Mouse (Mus musculus) midbrain, embryonic 14.5 days (tissue): ENCODE measurements around the gene Vmn1r210. TPM values are rescaled to one million over a fixed set of nuclear protein-coding genes. Genes with fewer than 3 reads are reported as not detected.
"Not testable (repeated sequence)": the region's sequence is repeated elsewhere in the genome, so short reads cannot be mapped to it uniquely, and the experiment has no call there.

Source experiments
- ATAC-seq: fragments of 200-750 bp; cut with Nextera tagmentation; 2 replicates; pipeline ENCODE4 v1.8.0; 2017; ENCODE audit warnings: moderate number of reproducible peaks, moderate library complexity; ENCODE audit not compliant: low FRiP score, low TSS enrichment
- DNase-seq: peaks from one replicate; pipeline ENCODE4 v3.0.0-alpha.2; 2015
- H3K27ac ChIP-seq: fragments of 300-500 bp; sonication (generic); replicated peaks from 2 replicates; pipeline ENCODE4 v1.5.1; 2014; ENCODE audit warnings: mild to moderate bottlenecking, low read depth, low read length, moderate library complexity
- H3K27me3 ChIP-seq: fragments of 300-500 bp; sonication (generic); 2 replicates; pipeline ENCODE4 v1.6.1; 2014; ENCODE audit warnings: low read length, control low read depth, mixed read lengths; ENCODE audit not compliant: control insufficient read depth, insufficient read depth
- H3K36me3 ChIP-seq: fragments of 300-500 bp; sonication (generic); 2 replicates; pipeline ENCODE4 v1.6.1; 2014; ENCODE audit warnings: low read length, control low read depth; ENCODE audit not compliant: control insufficient read depth, insufficient read depth
- H3K4me1 ChIP-seq: fragments of 300-500 bp; sonication (generic); 2 replicates; pipeline ENCODE4 v1.6.1; 2014; ENCODE audit warnings: mild to moderate bottlenecking, antibody characterized with exemption, low read length, control low read depth; ENCODE audit not compliant: control insufficient read depth, insufficient read depth
- H3K4me2 ChIP-seq: fragments of 300-500 bp; sonication (generic); 2 replicates; pipeline ENCODE4 v1.6.1; 2014; ENCODE audit warnings: mild to moderate bottlenecking, low read length, moderate library complexity
- H3K4me3 ChIP-seq: fragments of 300-500 bp; sonication (generic); replicated peaks from 2 replicates; pipeline ENCODE4 v1.5.1; 2014; ENCODE audit warnings: low read depth, low read length
- H3K9ac ChIP-seq: fragments of 300-500 bp; sonication (generic); replicated peaks from 2 replicates; pipeline ENCODE4 v1.6.1; 2014; ENCODE audit warnings: mild to moderate bottlenecking, low read length, moderate library complexity
- H3K9me3 ChIP-seq: fragments of 300-500 bp; sonication (generic); 2 replicates; pipeline ENCODE4 v1.6.1; 2016; ENCODE audit warnings: low read length, control low read depth, mixed read lengths; ENCODE audit not compliant: control insufficient read depth
- WGBS: fragments of 180-500 bp; shearing (Covaris S2); extraction: QIAGEN DNeasy Blood & Tissue Kit; methylation state at CpG from one replicate; pipeline ENCODE4 v1.1.7; 2014; 5-methylcytosine and 5-hydroxymethylcytosine counted together
- polyA plus RNA-seq: library from polyadenylated mRNA; unstranded; fragments of >200 nt; fragmentation: Nextera tagmentation; extraction: Ambion mirVana; gene quantifications from 2 replicates; pipeline ENCODE4 v1.2.1, GENCODE M21; 2014

Vmn1r210 gene
- polyA plus RNA-seq, result not detected in 2 replicates

DNA sequence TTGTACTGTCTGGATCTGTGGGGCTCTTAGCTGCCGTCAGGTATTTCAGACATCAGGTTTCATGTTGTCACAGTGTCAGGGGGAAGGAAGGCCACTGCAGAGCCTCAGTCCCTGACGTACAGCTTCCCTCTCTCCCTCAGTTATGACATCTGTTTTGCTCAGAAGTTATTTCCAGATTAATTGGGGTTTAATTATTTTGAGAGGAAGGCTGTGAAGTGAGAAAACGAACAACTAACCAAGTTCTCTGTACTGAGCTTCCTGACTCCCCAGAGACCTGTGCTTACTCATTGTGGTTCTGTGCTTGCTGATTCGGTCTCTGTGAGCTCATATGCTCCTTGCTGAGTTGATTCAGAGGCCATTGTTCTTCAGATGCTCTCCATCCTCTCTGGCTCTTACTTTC is at the start of gene Vmn1r210:
Gene Vmn1r210, minus strand, starts transcription at position 101 of the 400 bp plus-strand sequence.
- H3K36me3 ChIP-seq, result no peaks in the 10 kb centered on the region
- H3K27me3 ChIP-seq, result no peaks in the 10 kb centered on the region
- no peaks in the 10 kb centered on the region for H3K9me3 ChIP-seq
- no peak for DNase-seq
- H3K4me2 ChIP-seq, result no peak within 1 kb of the TSS
- no peak within 1 kb of the TSS for H3K4me3 ChIP-seq
- no peak within 1 kb of the TSS for H3K9ac ChIP-seq
- no peak within 1 kb of the TSS for H3K27ac ChIP-seq
- WGBS, result 66% methylated on average over 4 of the region's 4 CpGs
- no peaks in the 10 kb centered on the region for H3K4me1 ChIP-seq
- ATAC-seq, result no peak

DNA sequence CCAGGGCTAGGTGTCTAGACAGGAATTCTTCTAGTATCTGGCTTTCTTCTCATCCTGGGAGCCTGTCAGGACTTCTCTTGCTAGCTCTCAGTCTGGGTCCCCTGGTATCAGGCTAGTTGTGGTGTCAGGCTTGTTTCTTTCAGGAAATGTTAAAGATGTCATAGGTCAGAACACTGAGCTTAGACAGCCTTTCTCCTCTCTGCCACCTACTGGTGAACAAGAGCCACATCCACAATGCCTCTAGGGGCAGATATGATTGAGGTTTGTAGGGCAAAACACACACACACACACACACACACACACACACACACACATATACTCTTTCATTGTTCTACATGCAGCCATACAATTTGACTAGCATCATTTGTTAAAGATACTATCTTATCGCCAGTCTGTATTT is 48.1 kb upstream of the Vmn1r210 start:
- Histone ChIP-seq H3K36me3 (no peaks in the 10 kb centered on the region), H3K27ac (no peak overlapping the region), H3K4me1 (no peaks in the 10 kb centered on the region), H3K27me3 (no peaks in the 10 kb centered on the region), H3K9me3 (no peaks in the 10 kb centered on the region), H3K4me2 (no peak overlapping the region), H3K9ac (no peak overlapping the region), H3K4me3 (no peak overlapping the region)
- 94% methylated on average over 1 of the region's 1 CpGs for WGBS
- ATAC-seq (no peak), DNase-seq (no peak)

GRCm38 (mm10) chr13:22857461-22857860 is 26.3 kb upstream of the Vmn1r210 start, which contains the start of gene Vmn1r211:
TSS of gene Vmn1r211 (minus strand) at chr13:22857561.
- 86% methylated on average over 1 of the region's 1 CpGs for WGBS
- Histone ChIP-seq H3K4me1 (no peaks in the 10 kb centered on the region), H3K4me3 (no peak within 1 kb of the TSS), H3K27ac (no peak within 1 kb of the TSS), H3K4me2 (no peak within 1 kb of the TSS), H3K36me3 (no peaks in the 10 kb centered on the region), H3K9ac (no peak within 1 kb of the TSS), H3K9me3 (no peaks in the 10 kb centered on the region), H3K27me3 (no peaks in the 10 kb centered on the region)
- ATAC-seq (no peak), DNase-seq (no peak)

DNA sequence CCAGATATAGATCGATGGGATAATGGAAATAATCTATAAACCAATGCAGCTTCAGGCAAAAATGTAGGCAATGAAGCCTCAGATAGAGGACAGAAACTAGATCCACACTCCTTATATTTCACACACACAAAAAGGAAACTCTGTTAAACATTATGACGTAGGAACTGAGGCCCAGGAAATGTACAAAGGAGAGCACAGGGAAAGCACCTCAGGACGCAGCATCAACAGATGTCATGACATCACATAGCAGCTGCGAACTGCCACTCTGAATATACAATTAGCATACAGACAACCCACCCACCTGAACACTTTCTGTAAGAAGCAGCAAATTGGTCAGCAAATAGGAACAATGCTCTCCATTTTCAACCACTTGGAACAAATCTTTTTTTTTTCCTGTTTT is 23.6 kb upstream of the Vmn1r210 start:
- no peaks in the 10 kb centered on the region for H3K27me3 ChIP-seq
- no peak overlapping the region for H3K4me3 ChIP-seq
- ATAC-seq, result no peak
- no peak overlapping the region for H3K9ac ChIP-seq
- no peak overlapping the region for H3K27ac ChIP-seq
- no peak overlapping the region for H3K4me2 ChIP-seq
- H3K9me3 ChIP-seq, result no peaks in the 10 kb centered on the region
- no peaks in the 10 kb centered on the region for H3K4me1 ChIP-seq
- WGBS, result 73% methylated on average over 4 of the region's 4 CpGs
- H3K36me3 ChIP-seq, result no peaks in the 10 kb centered on the region
- no peak for DNase-seq

DNA sequence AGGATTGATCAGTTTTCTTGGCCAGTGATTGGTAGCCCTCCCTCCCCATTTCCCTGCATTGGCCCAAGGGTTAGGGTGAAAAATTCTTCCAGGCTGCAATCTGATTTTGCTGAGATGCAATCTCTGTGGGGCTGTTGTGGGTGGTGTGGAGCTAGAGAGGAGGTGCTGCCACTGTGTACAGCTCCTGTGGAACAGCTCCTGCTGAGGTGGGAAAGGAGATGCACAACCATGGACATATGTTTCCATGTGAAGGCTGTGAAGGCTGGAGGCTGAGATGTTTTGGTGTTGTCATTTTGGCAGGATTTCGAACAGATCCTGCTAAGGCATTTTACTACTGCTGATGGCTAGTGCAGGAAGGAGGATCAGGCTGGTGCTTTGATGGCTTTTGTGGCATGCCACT is 15.7 kb upstream of the Vmn1r210 start:
- no peak overlapping the region for H3K4me2 ChIP-seq
- WGBS, result 80% methylated on average over 1 of the region's 1 CpGs
- H3K27me3 ChIP-seq, result no peaks in the 10 kb centered on the region
- ATAC-seq, result no peak
- no peaks in the 10 kb centered on the region for H3K36me3 ChIP-seq
- DNase-seq, result no peak
- no peaks in the 10 kb centered on the region for H3K9me3 ChIP-seq
- no peak overlapping the region for H3K27ac ChIP-seq
- no peaks in the 10 kb centered on the region for H3K4me1 ChIP-seq
- H3K4me3 ChIP-seq, result no peak overlapping the region
- H3K9ac ChIP-seq, result no peak overlapping the region

DNA sequence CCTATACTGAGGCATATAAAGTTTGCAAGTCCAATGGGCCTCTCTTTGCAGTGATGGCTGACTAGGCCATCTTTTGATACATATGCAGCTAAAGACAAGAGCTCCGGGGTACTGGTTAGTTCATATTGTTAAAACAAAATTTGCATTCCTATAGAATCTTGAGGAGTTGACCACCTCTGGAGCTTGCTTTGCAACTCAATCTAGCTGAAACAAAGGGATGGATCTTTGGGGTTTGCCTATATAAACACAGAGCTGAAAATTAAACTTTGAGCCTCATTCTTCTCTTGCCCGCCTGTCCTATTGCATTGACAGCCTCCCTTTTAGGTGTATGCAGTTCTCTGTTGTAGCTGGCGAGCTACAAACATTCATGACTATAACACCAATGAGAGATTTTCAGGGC is 13.2 kb upstream of the Vmn1r210 start:
- H3K4me2 ChIP-seq, H3K36me3 ChIP-seq: not testable (repeated sequence)
- 40% methylated on average over 3 of the region's 3 CpGs for WGBS

DNA sequence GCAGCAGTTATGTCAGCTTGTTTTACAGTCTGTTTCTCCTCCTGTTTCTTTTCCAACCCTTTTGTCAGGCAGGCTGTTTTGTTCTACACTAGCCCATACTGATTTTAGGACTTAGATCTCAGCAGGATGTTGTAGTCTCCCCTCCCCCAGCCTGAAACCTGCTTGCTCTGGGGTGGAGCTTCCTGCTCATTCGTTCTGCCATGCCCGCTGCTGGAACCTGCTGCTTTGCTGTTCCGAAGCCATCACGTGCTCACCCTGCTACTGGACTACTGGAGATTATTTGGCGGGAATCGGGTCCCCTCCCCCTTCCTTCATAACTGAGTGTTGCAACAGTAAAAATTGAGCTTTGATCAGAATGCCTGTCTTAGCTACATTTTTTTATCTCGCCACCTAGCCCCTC is 1.8 kb downstream of the Vmn1r210 start:
- not testable (repeated sequence) for H3K4me2 ChIP-seq

More for the DNA sequence above, 13.2 kb upstream of the Vmn1r210 start:
- not testable (repeated sequence) for H3K4me3 ChIP-seq, H3K9ac ChIP-seq, H3K4me1 ChIP-seq, ATAC-seq, H3K9me3 ChIP-seq, H3K27ac ChIP-seq, DNase-seq, H3K27me3 ChIP-seq

DNA sequence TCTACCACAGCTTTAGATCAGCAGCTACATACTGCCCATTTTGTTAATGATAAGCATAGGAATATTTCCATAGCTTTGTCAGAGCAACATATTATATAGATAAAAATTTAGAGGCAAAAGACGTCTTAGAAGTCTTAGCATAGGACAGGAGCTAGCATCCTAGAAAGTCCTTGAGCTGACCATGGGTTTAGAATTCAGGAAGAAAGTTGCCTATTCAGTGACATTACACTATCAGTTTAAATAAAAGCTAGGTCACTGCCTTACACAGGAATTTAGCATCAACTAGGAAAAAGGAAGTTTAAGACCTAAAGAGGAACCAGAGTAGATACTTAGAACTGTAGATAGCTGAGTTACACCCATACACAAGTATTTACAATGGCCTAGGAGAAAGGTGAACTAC is 9.5 kb downstream of the Vmn1r210 start:
- not testable (repeated sequence) for H3K4me3 ChIP-seq
- WGBS, result 91% methylated on average over 1 of the region's 1 CpGs

More for the DNA sequence above, 1.8 kb downstream of the Vmn1r210 start:
- not testable (repeated sequence) for H3K36me3 ChIP-seq, H3K27me3 ChIP-seq, H3K9me3 ChIP-seq, H3K4me1 ChIP-seq, H3K9ac ChIP-seq, ATAC-seq, H3K4me3 ChIP-seq, DNase-seq, H3K27ac ChIP-seq
- WGBS, result 36% methylated on average over 7 of the region's 7 CpGs

GRCm38 (mm10) chr13:22809582-22809981 is 21.6 kb downstream of the Vmn1r210 start, which contains the start of gene Vmn1r209:
TSS of gene Vmn1r209 (minus strand) at chr13:22809682.
- H3K27ac ChIP-seq, ATAC-seq, H3K27me3 ChIP-seq, H3K4me3 ChIP-seq, H3K9ac ChIP-seq, H3K4me2 ChIP-seq, H3K9me3 ChIP-seq, H3K36me3 ChIP-seq, DNase-seq, H3K4me1 ChIP-seq: not testable (repeated sequence)

More for the DNA sequence above, 9.5 kb downstream of the Vmn1r210 start:
- DNase-seq, H3K9ac ChIP-seq, H3K27ac ChIP-seq, H3K4me1 ChIP-seq, ATAC-seq, H3K27me3 ChIP-seq, H3K9me3 ChIP-seq, H3K4me2 ChIP-seq, H3K36me3 ChIP-seq: not testable (repeated sequence)
